Mouse (Mus musculus) sigmoid colon, adult 10 weeks (tissue): ENCODE measurements around the gene Selenbp2. TPM values are rescaled to one million over a fixed set of nuclear protein-coding genes. Genes with fewer than 3 reads are reported as not detected.

Experiments
- polyA plus RNA-seq: library from polyadenylated mRNA; stranded (reverse); fragments of 350-450 nt; fragmentation: Illumina TruSeq; extraction: RNeasy Lipid Tissue Mini Kit (QIAGEN cat#74804); gene quantifications from one replicate; pipeline ENCODE4 v1.2.3, GENCODE M21; 2014; ENCODE audit warnings: low read depth, low replicate concordance

Selenbp2 gene
- polyA plus RNA-seq, result not detected

DNA sequence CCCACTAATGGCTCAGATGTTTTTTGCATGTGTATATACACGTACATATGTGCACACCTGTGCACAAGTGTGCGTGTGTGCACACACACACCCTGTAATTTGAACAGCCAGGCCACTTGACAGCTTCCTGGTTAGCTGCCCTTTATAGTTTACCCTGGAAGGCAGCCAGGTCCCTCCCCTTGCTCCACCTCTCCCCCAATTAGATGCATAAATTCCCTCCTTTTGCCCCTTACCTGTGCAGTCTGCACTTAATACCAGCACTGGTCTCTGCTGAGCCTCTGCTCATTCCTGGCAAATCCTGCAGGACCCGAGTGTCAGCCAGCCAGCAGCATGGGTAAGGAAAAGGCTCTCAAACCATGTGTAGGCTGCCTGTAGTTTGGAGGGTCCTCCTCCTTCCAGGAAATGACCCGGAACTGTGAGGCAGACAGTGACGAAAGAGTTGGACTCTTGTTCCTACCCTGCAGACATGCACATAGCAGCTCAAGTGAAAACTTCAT lies at the start of gene Selenbp2:
TSS of gene Selenbp2 (plus strand) at position 228 of the 497 bp plus-strand sequence.

DNA sequence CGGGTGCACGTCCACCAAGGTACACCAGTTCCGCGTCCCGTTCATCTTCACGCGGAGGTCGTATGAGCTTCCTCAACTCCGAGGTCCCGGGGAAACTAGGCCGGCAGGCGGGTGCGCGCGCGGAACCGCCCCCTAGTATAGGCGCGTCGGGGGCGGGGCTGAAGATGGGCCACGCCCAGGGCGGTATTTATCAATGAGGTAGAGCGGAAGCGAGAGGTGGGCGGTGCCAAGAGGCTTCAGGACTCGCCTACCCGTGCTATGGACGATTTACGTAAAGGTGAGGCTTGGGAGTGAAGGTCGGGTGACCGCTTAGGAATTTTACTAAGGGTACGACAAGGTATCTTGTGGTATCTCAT lies 34.6 kb upstream of the Selenbp2 start, which contains the start of gene Tuft1:
TSS of gene Tuft1 (minus strand) at position 133 of the 356 bp plus-strand sequence.

Other genes starting within 250 kb of the Selenbp2 start
- 1.3 TPM for gene Oaz3, start 249.6 kb upstream of the Selenbp2 start, polyA plus RNA-seq
- gene Celf3, start 215.3 kb upstream of the Selenbp2 start, polyA plus RNA-seq, result 0.69 TPM
- gene Riiad1, start 213.2 kb upstream of the Selenbp2 start, polyA plus RNA-seq, result 3.2 TPM
- gene Snx27, start 110.8 kb upstream of the Selenbp2 start, polyA plus RNA-seq, result 47.7 TPM
- not detected for gene Gm10972, start 50.4 kb upstream of the Selenbp2 start, polyA plus RNA-seq
- 22.5 TPM for gene Tuft1, start 34.7 kb upstream of the Selenbp2 start, polyA plus RNA-seq
- gene Cgn, start 92.9 kb downstream of the Selenbp2 start, polyA plus RNA-seq, result 27.4 TPM
- 15.9 TPM for gene Pogz, start 144.0 kb downstream of the Selenbp2 start, polyA plus RNA-seq
- 47.9 TPM for gene Psmb4, start 193.4 kb downstream of the Selenbp2 start, polyA plus RNA-seq
- gene Selenbp1, start 239.5 kb downstream of the Selenbp2 start, polyA plus RNA-seq, result 57.4 TPM